Mouse (Mus musculus) hindbrain, embryonic 11.5 days (tissue): ENCODE measurements around the gene Dbn1. TPM values are rescaled to one million over a fixed set of nuclear protein-coding genes. Genes with fewer than 3 reads are reported as not detected.

ENCODE experiments used
- ATAC-seq: fragments of 200-750 bp; cut with Nextera tagmentation; 2 replicates; pipeline ENCODE4 v1.8.0; 2017; ENCODE audit warnings: mild to moderate bottlenecking, moderate TSS enrichment, moderate library complexity; ENCODE audit not compliant: low FRiP score
- DNase-seq: peaks from one replicate; pipeline ENCODE4 v3.0.0-alpha.2; 2015; ENCODE audit warnings: low spot score
- H3K27ac ChIP-seq: fragments of 300-500 bp; sonication (generic); 2 replicates; pipeline ENCODE4 v1.5.1; 2014; ENCODE audit warnings: mild to moderate bottlenecking, low read depth, low read length
- H3K27me3 ChIP-seq: fragments of 300-500 bp; sonication (generic); 2 replicates; pipeline ENCODE4 v1.6.1; 2014; ENCODE audit warnings: mild to moderate bottlenecking, low read length, moderate library complexity, mixed read lengths; ENCODE audit not compliant: control insufficient read depth, insufficient read depth
- H3K36me3 ChIP-seq: fragments of 300-500 bp; sonication (generic); 2 replicates; pipeline ENCODE4 v1.6.1; 2014; ENCODE audit warnings: mild to moderate bottlenecking, low read length, moderate library complexity, mixed read lengths; ENCODE audit not compliant: control insufficient read depth, insufficient read depth
- H3K4me1 ChIP-seq: fragments of 300-500 bp; sonication (generic); replicated peaks from 2 replicates; pipeline ENCODE4 v1.6.1; 2014; ENCODE audit warnings: low read length, mixed read lengths; ENCODE audit not compliant: control insufficient read depth, insufficient read depth
- H3K4me2 ChIP-seq: fragments of 300-500 bp; sonication (generic); replicated peaks from 2 replicates; pipeline ENCODE4 v1.6.1; 2014; ENCODE audit warnings: mild to moderate bottlenecking, low read depth, low read length
- H3K4me3 ChIP-seq: fragments of 300-500 bp; sonication (generic); 2 replicates; pipeline ENCODE4 v1.5.1; 2014; ENCODE audit warnings: low read depth, low read length
- H3K9ac ChIP-seq: fragments of 300-500 bp; sonication (generic); 2 replicates; pipeline ENCODE4 v1.6.1; 2014; ENCODE audit warnings: low read depth, low read length
- H3K9me3 ChIP-seq: fragments of 300-500 bp; sonication (generic); 2 replicates; pipeline ENCODE4 v1.6.1; 2016; ENCODE audit warnings: low read length; ENCODE audit not compliant: control insufficient read depth
- WGBS: fragments of 180-500 bp; shearing (Covaris S2); extraction: QIAGEN DNeasy Blood & Tissue Kit; methylation state at CpG from one replicate; pipeline ENCODE4 v1.1.7; 2014; 5-methylcytosine and 5-hydroxymethylcytosine counted together
- polyA plus RNA-seq: library from polyadenylated mRNA; unstranded; fragments of >200 nt; fragmentation: Nextera tagmentation; extraction: Ambion mirVana; gene quantifications from 2 replicates; pipeline ENCODE4 v1.2.1, GENCODE M21; 2014

The Dbn1 gene
- polyA plus RNA-seq, 1 experiment from 2014 or later = 277 TPM

DNA sequence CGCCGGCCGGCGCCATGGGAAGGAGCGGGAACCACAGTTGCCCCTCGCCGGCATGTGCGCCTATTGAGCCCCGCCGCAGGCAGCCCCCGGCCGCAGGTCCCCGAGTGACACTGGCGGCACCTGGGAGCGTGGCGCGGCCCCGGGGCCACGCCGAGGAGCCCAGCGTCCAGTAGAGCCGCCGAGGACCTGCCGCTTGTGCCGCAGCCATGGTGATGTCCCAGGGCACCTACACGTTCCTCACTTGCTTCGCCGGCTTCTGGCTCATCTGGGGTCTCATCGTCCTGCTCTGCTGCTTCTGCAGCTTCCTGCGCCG lies 16.1 kb downstream of the Dbn1 start:
- WGBS = 0% methylated on average over 28 of the region's 31 CpGs
- peaks cover 10% of the 10 kb centered on the region for H3K36me3 ChIP-seq
- ATAC-seq (peak; percentile 53), DNase-seq (no peak)
- peak overlapping the region; percentile 99 for H3K4me2 ChIP-seq
- H3K9ac ChIP-seq = peak overlapping the region; percentile 83
- H3K4me1 ChIP-seq = peaks cover 42% of the 10 kb centered on the region
- peak overlapping the region; percentile 49 for H3K4me3 ChIP-seq
- H3K9me3 ChIP-seq = no peaks in the 10 kb centered on the region
- peaks cover 4% of the 10 kb centered on the region; the same call in 1 of the 2 replicates for H3K27me3 ChIP-seq
- peak overlapping the region; percentile 89 for H3K27ac ChIP-seq

DNA sequence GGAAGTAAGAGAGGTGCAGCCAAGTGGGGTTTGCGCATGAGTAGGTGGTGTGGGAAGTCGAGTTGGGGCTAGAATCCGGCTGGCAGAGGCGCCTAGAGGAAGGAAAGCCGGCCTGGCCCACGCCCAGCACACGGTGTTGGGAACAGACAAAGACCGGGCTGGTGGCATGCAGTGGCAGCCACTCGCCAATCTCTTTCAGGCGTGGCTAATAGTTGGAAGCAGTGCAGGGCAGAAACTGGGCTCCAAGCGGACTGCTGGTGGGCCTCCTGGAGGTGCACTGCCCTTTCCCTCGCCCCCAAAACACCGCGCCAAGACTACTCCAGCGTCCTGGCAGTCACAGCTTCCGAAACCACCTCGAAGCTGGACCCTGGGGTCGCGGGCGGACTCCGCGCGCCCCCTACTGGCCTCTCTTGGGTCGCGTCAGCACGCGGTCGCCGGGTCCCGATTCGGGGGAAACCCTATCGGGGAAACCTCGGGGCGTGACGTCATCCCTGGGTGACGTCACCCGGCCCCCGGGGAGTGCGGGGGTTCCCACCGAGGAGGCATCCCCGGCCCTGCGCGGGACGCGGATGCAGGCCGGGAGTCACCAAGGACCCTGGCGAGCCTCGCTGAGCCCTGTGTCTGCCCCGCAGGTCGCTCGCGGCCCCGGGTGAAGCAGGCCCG lies 16.6 kb downstream of the Dbn1 start:
- peaks cover 42% of the 10 kb centered on the region for H3K4me1 ChIP-seq
- peaks cover 3% of the 10 kb centered on the region; the same call in 1 of the 2 replicates for H3K27me3 ChIP-seq
- peak overlapping the region; percentile 83 for H3K9ac ChIP-seq
- WGBS = 1% methylated on average over 52 of the region's 54 CpGs
- peak; percentile 97 for DNase-seq
- peak; percentile 65 for ATAC-seq
- H3K9me3 ChIP-seq = no peaks in the 10 kb centered on the region
- peak overlapping the region; percentile 89 for H3K27ac ChIP-seq
- peak overlapping the region; percentile 99 for H3K4me2 ChIP-seq
- peak overlapping the region; percentile 49 for H3K4me3 ChIP-seq
- H3K36me3 ChIP-seq = peaks cover 9% of the 10 kb centered on the region

DNA sequence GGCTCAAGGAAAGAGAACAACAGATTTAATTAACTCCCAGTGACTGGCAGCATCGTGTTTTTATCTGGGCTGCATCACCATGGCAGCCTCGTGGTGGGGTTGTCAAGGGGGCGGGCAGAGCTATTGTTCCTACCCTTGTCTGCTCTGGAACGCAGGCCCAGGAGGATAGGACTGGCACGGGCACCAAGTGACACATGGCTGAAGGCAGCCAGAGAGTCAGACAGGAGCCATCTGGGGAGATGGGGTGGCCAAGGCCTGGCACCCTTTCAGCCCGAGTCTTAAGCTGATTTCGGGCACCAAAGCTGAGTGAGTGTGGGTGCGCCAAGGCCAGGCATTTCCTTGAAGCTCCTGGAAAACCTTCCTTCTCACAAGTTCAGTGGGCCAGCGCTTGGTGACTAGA lies 17.5 kb downstream of the Dbn1 start:
- Histone ChIP-seq H3K9ac (no peak overlapping the region; the same call in 1 of the 2 replicates), H3K36me3 (0 out of 2 replicates have a peak, but pooled peaks cover 4% of the 10 kb centered on the region), H3K9me3 (no peaks in the 10 kb centered on the region), H3K27ac (no peak overlapping the region), H3K4me1 (peaks cover 44% of the 10 kb centered on the region), H3K27me3 (peaks cover 2% of the 10 kb centered on the region; the same call in 1 of the 2 replicates), H3K4me2 (no peak overlapping the region), H3K4me3 (no peak overlapping the region)
- 55% methylated on average over 9 of the region's 9 CpGs for WGBS
- ATAC-seq = no peak
- peak; percentile 43 for DNase-seq

DNA sequence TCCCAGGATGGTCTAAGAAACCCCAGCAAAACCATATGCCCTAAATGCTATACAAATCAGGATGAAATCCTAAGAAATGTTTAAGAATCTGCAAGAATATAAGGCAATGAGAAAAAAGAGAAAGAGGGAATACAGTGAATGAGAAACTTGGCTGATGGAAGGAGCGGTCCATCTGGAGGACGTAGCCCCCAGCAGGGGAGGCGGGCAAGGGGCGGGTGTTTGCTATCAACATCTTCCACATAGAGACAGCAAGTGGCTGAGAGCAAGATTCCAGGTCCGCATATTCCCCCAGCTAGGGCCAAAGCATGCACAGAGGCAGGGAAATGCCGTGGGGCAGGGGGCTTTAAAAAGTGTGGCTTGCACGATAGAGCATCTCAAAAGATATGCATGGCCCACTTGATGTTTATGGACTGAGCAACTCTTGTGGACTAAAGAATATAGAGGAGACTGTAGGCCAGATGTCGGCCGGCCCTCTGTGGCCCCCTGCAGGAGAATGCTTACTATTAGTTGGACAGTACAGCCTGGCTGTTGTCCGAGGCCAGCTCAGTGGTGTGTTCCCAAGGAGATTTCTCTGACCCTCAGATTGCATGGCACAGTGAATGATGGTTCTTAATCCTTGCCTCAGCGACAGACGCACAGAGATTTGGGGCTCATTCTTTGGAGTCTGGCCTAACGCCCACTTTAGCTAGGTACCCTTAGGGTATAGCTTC lies 18.9 kb downstream of the Dbn1 start:
- DNase-seq (peak; percentile 52), ATAC-seq (no peak)
- H3K27me3 ChIP-seq = peaks cover 2% of the 10 kb centered on the region; the same call in 1 of the 2 replicates
- H3K9me3 ChIP-seq = no peaks in the 10 kb centered on the region
- peaks cover 38% of the 10 kb centered on the region for H3K4me1 ChIP-seq
- H3K27ac ChIP-seq = no peak overlapping the region
- H3K9ac ChIP-seq = peak overlapping the region; percentile 1; the same call in 1 of the 2 replicates
- WGBS = 45% methylated on average over 13 of the region's 13 CpGs
- H3K4me3 ChIP-seq = no peak overlapping the region
- H3K4me2 ChIP-seq = no peak overlapping the region
- H3K36me3 ChIP-seq = no peaks in the 10 kb centered on the region

DNA sequence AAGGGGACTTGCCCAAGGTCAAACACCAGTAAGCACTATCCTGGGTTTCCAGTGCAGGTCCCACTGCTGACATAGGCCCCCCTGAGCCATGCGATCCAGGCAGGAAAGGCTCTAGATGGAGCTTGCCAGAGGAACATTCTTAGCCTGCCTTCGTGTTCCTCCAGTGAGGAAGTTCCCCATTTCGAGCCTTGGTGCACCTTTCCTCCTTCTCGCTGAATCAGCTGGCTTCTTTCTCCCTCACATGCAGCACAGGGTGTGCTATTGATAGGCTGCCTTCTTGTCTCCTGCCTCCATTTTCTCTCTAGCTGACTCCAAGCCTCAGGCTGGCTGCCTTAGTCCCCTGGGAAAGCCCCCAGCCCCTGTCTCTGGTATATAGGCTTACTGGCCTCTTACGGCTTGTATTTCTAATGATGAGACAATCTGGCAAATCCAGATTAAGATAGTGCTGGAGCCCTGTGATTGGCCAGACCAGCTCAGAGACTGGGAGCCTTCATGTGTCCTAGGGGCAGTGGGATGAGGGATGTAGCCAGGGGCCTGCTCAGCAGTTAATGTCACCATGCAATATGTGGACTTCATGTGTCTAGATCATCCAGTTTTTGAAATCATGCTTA lies 22.0 kb downstream of the Dbn1 start:
- Histone ChIP-seq H3K27ac (peak overlapping the region; percentile 96; the same call in 1 of the 2 replicates), H3K27me3 (peaks cover 2% of the 10 kb centered on the region; the same call in 1 of the 2 replicates), H3K36me3 (0 out of 2 replicates have a peak, but pooled peaks cover 1% of the 10 kb centered on the region), H3K4me3 (0 out of 2 replicates have a peak overlapping the region, but pooled peaks have one; percentile 6), H3K4me2 (peak overlapping the region; percentile 91; the same call in 1 of the 2 replicates), H3K9me3 (no peaks in the 10 kb centered on the region), H3K9ac (peak overlapping the region; percentile 80), H3K4me1 (peaks cover 30% of the 10 kb centered on the region)
- ATAC-seq (no peak), DNase-seq (no peak)
- 70% methylated on average over 5 of the region's 5 CpGs for WGBS

DNA sequence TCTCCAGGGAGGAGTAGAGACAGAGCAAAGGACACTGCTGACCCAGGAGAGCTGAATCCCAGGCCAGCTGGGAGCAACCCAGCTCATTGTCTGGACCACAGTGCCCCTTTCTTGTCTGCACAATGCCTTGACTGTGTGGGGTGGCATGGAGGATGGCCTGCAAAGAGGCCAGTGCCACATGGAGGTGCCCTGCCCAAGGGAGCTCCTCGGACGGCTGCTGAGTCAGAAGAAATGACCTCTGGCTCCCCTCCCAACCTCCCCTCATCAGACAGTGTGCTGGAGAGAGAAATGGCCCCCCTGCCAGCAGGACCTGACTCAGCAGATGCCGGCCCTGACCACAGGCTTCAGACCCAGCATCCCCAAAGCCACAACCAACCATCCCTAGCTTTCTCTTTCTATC lies 22.7 kb downstream of the Dbn1 start:
- H3K36me3 ChIP-seq = 0 out of 2 replicates have a peak, but pooled peaks cover 2% of the 10 kb centered on the region
- H3K4me1 ChIP-seq = peaks cover 24% of the 10 kb centered on the region
- peak overlapping the region; percentile 62 for H3K4me3 ChIP-seq
- peaks cover 2% of the 10 kb centered on the region; the same call in 1 of the 2 replicates for H3K27me3 ChIP-seq
- no peaks in the 10 kb centered on the region for H3K9me3 ChIP-seq
- H3K9ac ChIP-seq = peak overlapping the region; percentile 80
- ATAC-seq (peak; percentile 45; the same call in 1 of the 2 replicates), DNase-seq (peak; percentile 58)
- peak overlapping the region; percentile 96 for H3K27ac ChIP-seq
- H3K4me2 ChIP-seq = peak overlapping the region; percentile 91
- 10% methylated on average over 3 of the region's 3 CpGs for WGBS

DNA sequence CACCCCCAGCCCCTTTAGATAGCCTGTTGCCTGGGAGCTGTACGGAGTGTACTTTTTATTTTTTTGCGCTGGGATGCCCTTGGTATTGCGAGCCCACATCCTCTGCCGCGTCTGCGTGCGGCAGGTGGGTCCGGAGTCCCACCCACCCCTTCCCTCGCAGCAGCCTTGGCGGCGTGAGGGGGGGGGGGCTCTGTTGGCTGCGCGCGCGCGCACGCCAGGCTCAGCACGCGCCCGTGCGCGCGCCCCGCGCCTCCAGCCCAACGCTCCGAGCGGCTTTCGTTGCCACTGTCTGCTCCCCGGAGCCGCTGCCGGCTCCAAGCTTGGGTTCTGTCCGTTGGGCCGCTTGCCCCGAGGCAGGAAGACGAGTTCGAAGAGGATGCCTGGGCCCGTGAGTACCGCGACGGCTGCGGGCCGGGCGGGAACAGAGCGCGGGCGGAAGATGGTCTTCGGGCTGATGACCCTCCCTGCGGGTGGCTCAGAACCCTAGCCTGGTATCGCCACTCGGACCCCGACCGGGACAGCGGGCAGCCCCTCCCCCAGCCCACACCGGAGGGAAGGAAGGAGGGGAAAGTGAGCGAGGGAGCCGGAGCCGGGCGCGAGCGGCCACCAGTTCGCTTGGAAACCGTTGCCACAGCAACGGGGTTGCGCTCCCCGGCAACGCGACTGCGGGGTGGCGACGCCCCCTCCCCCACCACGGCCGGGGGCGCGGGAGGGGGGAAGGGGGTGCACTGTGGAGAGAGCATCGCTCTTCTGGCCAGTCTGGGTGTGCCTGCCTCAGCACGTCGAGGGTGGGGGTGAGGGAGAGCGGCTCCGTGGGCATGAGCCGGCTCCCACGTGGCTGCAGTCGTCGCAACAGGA lies 23.7 kb downstream of the Dbn1 start, which contains the start of gene Prr7:
TSS of gene Prr7 (plus strand) at position 241 of the 858 bp plus-strand sequence.
- H3K36me3 ChIP-seq = 0 out of 2 replicates have a peak, but pooled peaks cover 6% of the 10 kb centered on the region
- under 1% methylated on average over 78 of the region's 84 CpGs for WGBS
- peak within 1 kb of the TSS; percentile 91 for H3K4me2 ChIP-seq
- H3K4me3 ChIP-seq = peak within 1 kb of the TSS; percentile 62
- peak within 1 kb of the TSS; percentile 96 for H3K27ac ChIP-seq
- H3K4me1 ChIP-seq = peaks cover 20% of the 10 kb centered on the region
- DNase-seq = peak; percentile 90
- H3K27me3 ChIP-seq = peaks cover 2% of the 10 kb centered on the region; the same call in 1 of the 2 replicates
- no peaks in the 10 kb centered on the region for H3K9me3 ChIP-seq
- H3K9ac ChIP-seq = peak within 1 kb of the TSS; percentile 80
- peak; percentile 86 for ATAC-seq
